Mouse (Mus musculus) testis, adult 2 months (tissue): ENCODE data around the gene Ctc1.

Experiments
- CTCF ChIP-seq: fragments of 200-500 bp; IDR thresholded peaks from 2 replicates; pipeline ENCODE4 v1.5.1; 2012; ENCODE audit warnings: low read depth, mild to moderate bottlenecking, inconsistent platforms, low read length, moderate library complexity; ENCODE audit not compliant: control insufficient read depth, insufficient read depth, insufficient replicate concordance
- POLR2A ChIP-seq: fragments of 200-500 bp; IDR thresholded peaks from 2 replicates; pipeline ENCODE4 v1.6.1; 2012; ENCODE audit warnings: low read depth, mild to moderate bottlenecking, inconsistent platforms, low read length, moderate library complexity; ENCODE audit not compliant: control insufficient read depth

DNA sequence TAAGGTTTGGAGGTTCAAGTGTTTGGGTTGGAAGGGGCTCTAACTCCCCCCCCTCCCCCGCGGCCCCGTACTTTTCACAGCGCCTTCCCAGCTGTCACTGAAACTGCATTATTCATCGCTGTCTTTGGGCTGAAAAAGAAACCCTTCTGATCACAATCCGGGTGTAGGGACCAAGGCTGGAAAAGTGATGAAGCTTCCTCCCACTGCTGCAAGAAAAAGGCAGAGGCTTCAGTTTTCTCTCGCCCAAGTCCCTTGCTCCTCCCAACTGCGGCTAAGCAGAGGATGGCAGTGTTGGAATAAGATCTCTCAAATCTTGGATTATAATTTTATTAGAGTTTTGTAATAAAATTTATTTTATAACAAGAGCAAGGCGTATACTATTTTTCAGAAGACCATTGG, 57.0 kb downstream of the Ctc1 start:
- no peak for TF ChIP-seq POLR2A
- no peak for TF ChIP-seq CTCF
